Mouse (Mus musculus) MEL (cell line): ENCODE results near the gene Dnajc15.

Experiments used
- CHD2 ChIP-seq: IDR thresholded peaks from 2 replicates; pipeline ENCODE4 v1.6.1; 2011; ENCODE audit warnings: low read length, improper control_type of control experiment
- CTCF ChIP-seq, 3 experiments: IDR thresholded peaks in 2 of 3; conservative IDR thresholded peaks in 1 of 3; 2 replicates each; pipeline ENCODE4 v1.5.1; 2011 to 2012; ENCODE audit warnings: low read length in 3 of 3, low read depth in 2 of 3, mild to moderate bottlenecking in 2 of 3, improper control_type of control experiment in 1 of 3, inconsistent platforms in 1 of 3, mixed read lengths in 1 of 3, moderate library complexity in 1 of 3; ENCODE audit not compliant: control insufficient read depth in 1 of 3, insufficient read depth in 1 of 3, poor library complexity in 1 of 3, severe bottlenecking in 1 of 3
- GABPA ChIP-seq: IDR thresholded peaks from 2 replicates; pipeline ENCODE4 v1.6.1; 2012; ENCODE audit warnings: low read depth, mild to moderate bottlenecking, inconsistent platforms, low read length, improper control_type of control experiment, moderate library complexity
- HCFC1 ChIP-seq: IDR thresholded peaks from 2 replicates; pipeline ENCODE4 v1.6.1; 2012; ENCODE audit warnings: low read depth, mild to moderate bottlenecking, inconsistent platforms, low read length, improper control_type of control experiment, moderate library complexity
- KAT2A ChIP-seq: conservative IDR thresholded peaks from 2 replicates; pipeline ENCODE4 v1.6.1; 2012; ENCODE audit warnings: low read depth, low read length, improper control_type of control experiment, inconsistent platforms
- MXI1 ChIP-seq: IDR thresholded peaks from 2 replicates; pipeline ENCODE4 v1.6.1; 2011; ENCODE audit warnings: mild to moderate bottlenecking, low read depth, low read length, improper control_type of control experiment
- POLR2A ChIP-seq, 2 experiments: IDR thresholded peaks; 2 replicates each; pipeline ENCODE4 v1.6.1; 2011 to 2012; ENCODE audit warnings: low read length in 2 of 2, mild to moderate bottlenecking in 2 of 2, control low read depth in 1 of 2, improper control_type of control experiment in 1 of 2, low read depth in 1 of 2, moderate library complexity in 1 of 2; ENCODE audit not compliant: control insufficient read depth in 1 of 2, insufficient read depth in 1 of 2, poor library complexity in 1 of 2
- ZKSCAN1 ChIP-seq: IDR thresholded peaks from 2 replicates; pipeline ENCODE4 v1.6.1; 2012; ENCODE audit warnings: low read depth, mild to moderate bottlenecking, inconsistent platforms, low read length, improper control_type of control experiment, moderate library complexity
- ZMIZ1 ChIP-seq: IDR thresholded peaks from 2 replicates; pipeline ENCODE4 v1.6.1; 2012; ENCODE audit warnings: low read depth, mild to moderate bottlenecking, inconsistent platforms, low read length, improper control_type of control experiment, moderate library complexity

DNA sequence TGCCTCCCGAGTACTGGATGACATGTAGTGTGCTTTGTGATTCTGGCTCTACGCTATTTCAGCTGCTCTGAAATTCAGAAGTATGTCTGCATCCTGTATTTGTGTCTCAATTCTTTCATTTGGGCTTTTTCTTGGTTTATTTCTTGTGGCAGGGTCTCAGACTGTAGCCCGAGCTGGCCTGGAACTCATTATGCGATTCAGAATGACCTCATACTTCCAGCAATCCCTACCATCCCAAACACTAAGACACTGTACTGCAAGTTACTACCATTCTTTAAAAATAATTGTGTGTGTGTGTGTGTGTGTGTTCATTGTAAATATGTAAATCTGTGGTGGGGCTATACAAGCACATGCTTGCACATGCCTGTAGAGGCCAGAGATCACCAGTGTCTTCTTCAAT, 78.4 kb downstream of the Dnajc15 start:
- no peak for TF ChIP-seq MXI1
- no peak for TF ChIP-seq CTCF (IDR thresholded peaks at IDR 0.05 in 2 of 3, conservative IDR thresholded peaks at IDR 0.05 in 1 of 3; ENCODE audit: control insufficient read depth in 1 of 3, insufficient read depth in 1 of 3, low read depth in 2 of 3, low read length in 3 of 3, poor library complexity in 1 of 3, severe bottlenecking in 1 of 3)
- TF ChIP-seq POLR2A (IDR thresholded peaks at IDR 0.05; ENCODE audit: control insufficient read depth in 1 of 2, insufficient read depth in 1 of 2, low read depth in 1 of 2, low read length in 2 of 2, poor library complexity in 1 of 2), result no peak
- no peak for TF ChIP-seq GABPA
- no peak for TF ChIP-seq ZMIZ1
- no peak for TF ChIP-seq CHD2
- no peak for TF ChIP-seq HCFC1
- no peak for TF ChIP-seq ZKSCAN1
- TF ChIP-seq KAT2A, result no peak
